Mouse (Mus musculus): Measurements from ENCODE around the gene Mon1a. TPM values are rescaled to one million over a fixed set of nuclear protein-coding genes. Genes with fewer than 3 reads are reported as not detected.

The Mon1a gene
- polyA plus RNA-seq (2014; fragmentation: Illumina TruSeq; extraction: RNeasy Lipid Tissue Mini Kit (QIAGEN cat#74804); ENCODE audit: low read depth, low replicate concordance) = 13.5 TPM

GRCm38 (mm10) chr9:107887804-107888266 lies at the start of gene Mon1a:
Gene Mon1a (plus strand): TSS chr9:107888151.

GRCm38 (mm10) chr9:107873137-107873536 lies 14.8 kb upstream of the Mon1a start, which contains the start of gene Rbm6:
Gene Rbm6 (minus strand): TSS chr9:107873237.

GRCm38 (mm10) chr9:107906252-107906966 lies 18.5 kb downstream of the Mon1a start, which contains the start of gene Mst1r:
Gene Mst1r (plus strand): TSS chr9:107906873.

GRCm38 (mm10) chr9:107928169-107928568 lies 40.2 kb downstream of the Mon1a start, which contains the start of gene Actl11:
Gene Actl11 (plus strand): TSS chr9:107928469.

GRCm38 (mm10) chr9:107935374-107935773 lies 47.4 kb downstream of the Mon1a start, which contains the start of gene Camkv:
Gene Camkv (plus strand): TSS chr9:107935674.

GRCm38 (mm10) chr9:107949922-107950235 lies 61.9 kb downstream of the Mon1a start, which contains the start of gene Traip:
Gene Traip (plus strand): TSS chr9:107950136.

Other genes starting within 250 kb of the Mon1a start
- 119 TPM for gene Slc38a3, start 218.6 kb upstream of the Mon1a start, polyA plus RNA-seq (2014; fragmentation: Illumina TruSeq; extraction: RNeasy Lipid Tissue Mini Kit (QIAGEN cat#74804); ENCODE audit: low read depth, low replicate concordance)
- gene Gnat1, start 208.4 kb upstream of the Mon1a start, polyA plus RNA-seq (2014; fragmentation: Illumina TruSeq; extraction: RNeasy Lipid Tissue Mini Kit (QIAGEN cat#74804); ENCODE audit: low read depth, low replicate concordance) = not detected
- gene Sema3f, start 177.7 kb upstream of the Mon1a start, polyA plus RNA-seq (2014; fragmentation: Illumina TruSeq; extraction: RNeasy Lipid Tissue Mini Kit (QIAGEN cat#74804); ENCODE audit: low read depth, low replicate concordance) = 15.1 TPM
- 79.8 TPM for gene Rbm5, start 117.2 kb upstream of the Mon1a start, polyA plus RNA-seq (2014; fragmentation: Illumina TruSeq; extraction: RNeasy Lipid Tissue Mini Kit (QIAGEN cat#74804); ENCODE audit: low read depth, low replicate concordance)
- gene Rbm6, start 14.9 kb upstream of the Mon1a start, polyA plus RNA-seq (2014; fragmentation: Illumina TruSeq; extraction: RNeasy Lipid Tissue Mini Kit (QIAGEN cat#74804); ENCODE audit: low read depth, low replicate concordance) = 43.5 TPM
- gene Mst1r, start 18.7 kb downstream of the Mon1a start, polyA plus RNA-seq (2014; fragmentation: Illumina TruSeq; extraction: RNeasy Lipid Tissue Mini Kit (QIAGEN cat#74804); ENCODE audit: low read depth, low replicate concordance) = 4.3 TPM
- not detected for gene Actl11, start 40.3 kb downstream of the Mon1a start, polyA plus RNA-seq (2014; fragmentation: Illumina TruSeq; extraction: RNeasy Lipid Tissue Mini Kit (QIAGEN cat#74804); ENCODE audit: low read depth, low replicate concordance)
- gene Camkv, start 47.5 kb downstream of the Mon1a start, polyA plus RNA-seq (2014; fragmentation: Illumina TruSeq; extraction: RNeasy Lipid Tissue Mini Kit (QIAGEN cat#74804); ENCODE audit: low read depth, low replicate concordance) = not detected
- 0.37 TPM for gene Traip, start 62.0 kb downstream of the Mon1a start, polyA plus RNA-seq (2014; fragmentation: Illumina TruSeq; extraction: RNeasy Lipid Tissue Mini Kit (QIAGEN cat#74804); ENCODE audit: low read depth, low replicate concordance)
- gene Uba7, start 87.4 kb downstream of the Mon1a start, polyA plus RNA-seq (2014; fragmentation: Illumina TruSeq; extraction: RNeasy Lipid Tissue Mini Kit (QIAGEN cat#74804); ENCODE audit: low read depth, low replicate concordance) = 28.2 TPM
- 0.52 TPM for gene Gm20661, start 94.9 kb downstream of the Mon1a start, polyA plus RNA-seq (2014; fragmentation: Illumina TruSeq; extraction: RNeasy Lipid Tissue Mini Kit (QIAGEN cat#74804); ENCODE audit: low read depth, low replicate concordance)
- 9.8 TPM for gene Inka1, start 97.7 kb downstream of the Mon1a start, polyA plus RNA-seq (2014; fragmentation: Illumina TruSeq; extraction: RNeasy Lipid Tissue Mini Kit (QIAGEN cat#74804); ENCODE audit: low read depth, low replicate concordance)
- not detected for gene Cdhr4, start 104.3 kb downstream of the Mon1a start, polyA plus RNA-seq (2014; fragmentation: Illumina TruSeq; extraction: RNeasy Lipid Tissue Mini Kit (QIAGEN cat#74804); ENCODE audit: low read depth, low replicate concordance)
- not detected for gene Gm20662, start 108.2 kb downstream of the Mon1a start, polyA plus RNA-seq (2014; fragmentation: Illumina TruSeq; extraction: RNeasy Lipid Tissue Mini Kit (QIAGEN cat#74804); ENCODE audit: low read depth, low replicate concordance)
- gene Ip6k1, start 114.3 kb downstream of the Mon1a start, polyA plus RNA-seq (2014; fragmentation: Illumina TruSeq; extraction: RNeasy Lipid Tissue Mini Kit (QIAGEN cat#74804); ENCODE audit: low read depth, low replicate concordance) = 42.3 TPM
- gene Gmppb, start 161.1 kb downstream of the Mon1a start, polyA plus RNA-seq (2014; fragmentation: Illumina TruSeq; extraction: RNeasy Lipid Tissue Mini Kit (QIAGEN cat#74804); ENCODE audit: low read depth, low replicate concordance) = 18.9 TPM
- gene Amigo3, start 165.0 kb downstream of the Mon1a start, polyA plus RNA-seq (2014; fragmentation: Illumina TruSeq; extraction: RNeasy Lipid Tissue Mini Kit (QIAGEN cat#74804); ENCODE audit: low read depth, low replicate concordance) = 1.6 TPM
- not detected for gene Mst1, start 192.3 kb downstream of the Mon1a start, polyA plus RNA-seq (2014; fragmentation: Illumina TruSeq; extraction: RNeasy Lipid Tissue Mini Kit (QIAGEN cat#74804); ENCODE audit: low read depth, low replicate concordance)
- 79.7 TPM for gene Rnf123, start 195.2 kb downstream of the Mon1a start, polyA plus RNA-seq (2014; fragmentation: Illumina TruSeq; extraction: RNeasy Lipid Tissue Mini Kit (QIAGEN cat#74804); ENCODE audit: low read depth, low replicate concordance)
- 47.5 TPM for gene Apeh, start 206.5 kb downstream of the Mon1a start, polyA plus RNA-seq (2014; fragmentation: Illumina TruSeq; extraction: RNeasy Lipid Tissue Mini Kit (QIAGEN cat#74804); ENCODE audit: low read depth, low replicate concordance)

Measured in heart, adult 10 weeks (tissue).